In the genomic region with DNA sequence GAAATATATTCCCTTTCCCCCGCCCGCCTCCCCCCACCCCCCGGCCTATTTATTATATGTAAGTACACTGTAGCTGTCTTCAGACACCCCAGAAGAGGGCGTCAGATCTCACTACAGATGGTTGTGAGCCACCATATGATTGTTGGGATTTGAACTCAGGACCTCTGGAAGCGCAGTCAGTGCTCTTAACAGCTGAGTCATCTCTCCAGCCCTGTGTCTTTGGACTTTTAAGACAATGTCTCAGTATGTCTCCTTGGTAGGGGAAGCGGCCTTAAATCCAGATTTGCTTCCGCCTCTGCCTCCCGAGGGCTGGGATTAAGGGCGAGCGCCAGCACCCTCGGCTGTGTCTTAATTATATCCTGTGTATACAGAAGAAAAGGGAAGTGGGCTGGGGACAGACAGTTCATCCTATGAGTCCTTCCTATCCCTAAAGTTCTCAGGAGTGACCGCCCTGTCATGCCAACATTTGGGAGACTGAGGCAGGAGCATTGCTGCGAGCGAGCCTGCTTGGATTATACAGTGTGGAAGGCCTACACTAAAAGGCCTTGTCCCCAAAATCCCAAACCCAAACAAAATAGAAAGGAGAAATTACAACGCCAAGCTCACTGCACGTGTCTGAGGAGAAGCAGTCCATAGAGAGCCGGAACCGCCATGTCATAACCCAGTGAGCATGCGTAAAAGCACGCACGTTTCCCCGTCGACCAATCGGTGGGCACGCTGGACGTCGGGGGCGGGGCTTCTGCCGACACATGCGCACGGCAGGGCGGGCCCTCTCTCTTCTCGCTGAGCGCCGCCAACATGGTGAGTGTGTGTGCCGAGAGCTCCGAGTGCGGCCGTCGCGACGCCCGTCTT, we compare ENCODE assay signal across 8 mouse cellular contexts. TPM values are rescaled to one million over a fixed set of nuclear protein-coding genes. Genes with fewer than 3 reads are reported as not detected.
DNase-seq lines count a peak whose midpoint lies in the region; ATAC-seq and TF ChIP-seq lines count a peak whose summit lies in the region.

A gene (plus strand): TSS at position 704 of the 852 bp plus-strand sequence.

- H3K9me3 ChIP-seq in G1E (replicated peaks): peaks cover 21% of the 10 kb centered on the region
- H3K9me3 ChIP-seq in forebrain, postnatal 0 days (ENCODE audit: low read length): no peaks in the 10 kb centered on the region
- H3K9me3 ChIP-seq in lung, embryonic 16.5 days (ENCODE audit: control insufficient read depth, low read length): no peaks in the 10 kb centered on the region

- H3K4me1 ChIP-seq in G1E (ENCODE audit: insufficient read depth, low read depth, low read length): peaks cover 71% of the 10 kb centered on the region
- 0 out of 2 replicates have a peak, but pooled peaks cover 8% of the 10 kb centered on the region for H3K4me1 ChIP-seq in forebrain, postnatal 0 days (ENCODE audit: insufficient read depth)
- H3K4me1 ChIP-seq in lung, embryonic 16.5 days (replicated peaks; ENCODE audit: control insufficient read depth, insufficient read depth, low read length): peaks cover 14% of the 10 kb centered on the region

- WGBS in forebrain, postnatal 0 days: 8% methylated on average over 43 of the region's 43 CpGs
- 3% methylated on average over 43 of the region's 43 CpGs for WGBS in lung, embryonic 16.5 days

- H3K27me3 ChIP-seq in G1E (ENCODE audit: insufficient read depth, low read length): no peaks in the 10 kb centered on the region
- H3K27me3 ChIP-seq in forebrain, postnatal 0 days (ENCODE audit: insufficient read depth, low read length): no peaks in the 10 kb centered on the region
- H3K27me3 ChIP-seq in lung, embryonic 16.5 days (ENCODE audit: control insufficient read depth, insufficient read depth, low read depth, low read length): no peaks in the 10 kb centered on the region

- peak within 1 kb of the TSS; percentile 88 for H3K27ac ChIP-seq in forebrain, postnatal 0 days (ENCODE audit: low read depth, low read length)
- peak within 1 kb of the TSS; percentile 80 for H3K27ac ChIP-seq in lung, embryonic 16.5 days (ENCODE audit: low read length)

- peak within 1 kb of the TSS; percentile 98 for H3K4me3 ChIP-seq in G1E (ENCODE audit: low read depth, low read length)
- H3K4me3 ChIP-seq in forebrain, postnatal 0 days (ENCODE audit: low read depth, low read length): peak within 1 kb of the TSS; percentile 87
- H3K4me3 ChIP-seq in lung, embryonic 16.5 days (ENCODE audit: low read length): peak within 1 kb of the TSS; percentile 68

- no peak for TF ChIP-seq CTCF in G1E (IDR thresholded peaks at IDR 0.05; ENCODE audit: low read depth, low read length)
- no peak for TF ChIP-seq CTCF in forebrain, postnatal 0 days (IDR thresholded peaks at IDR 0.05; ENCODE audit: low read depth)

- peak within 1 kb of the TSS; percentile 87 for H3K9ac ChIP-seq in forebrain, postnatal 0 days
- peak within 1 kb of the TSS; percentile 91 for H3K9ac ChIP-seq in lung, embryonic 16.5 days (ENCODE audit: low read length)

- H3K4me2 ChIP-seq in forebrain, postnatal 0 days (ENCODE audit: low read depth): peak within 1 kb of the TSS; percentile 86
- peak within 1 kb of the TSS; percentile 94 for H3K4me2 ChIP-seq in lung, embryonic 16.5 days (ENCODE audit: low read depth, low read length)

- DNase-seq in G1E (ENCODE audit: low spot score): peak; percentile 85
- DNase-seq in cerebellum, adult 18-20 months: peak; percentile 98
- peak; percentile 98 for DNase-seq in forebrain, postnatal 0 days
- peak; percentile 99 for DNase-seq in heart, postnatal 4 days
- DNase-seq in layer of hippocampus, adult 9-10 months (ENCODE audit: low spot score): peak; percentile 94
- DNase-seq in ovary, postnatal 10 days (ENCODE audit: low spot score): peak; percentile 98
- peak; percentile 96 to 99 for DNase-seq in thymus, postnatal 10 days (ENCODE audit: low spot score in 2 of 2)

- ATAC-seq in G1E (ENCODE audit: extremely low read depth, insufficient number of reproducible peaks, low FRiP score, poor library complexity, severe bottlenecking): peak; percentile 79
- ATAC-seq in forebrain, postnatal 0 days: peak; percentile 99
- ATAC-seq in lung, embryonic 16.5 days (ENCODE audit: low read depth): peak; percentile 99

- H3K36me3 ChIP-seq in G1E (replicated peaks): peaks cover 53% of the 10 kb centered on the region
- peaks cover 34% of the 10 kb centered on the region for H3K36me3 ChIP-seq in forebrain, postnatal 0 days (ENCODE audit: insufficient read depth)
- peaks cover 27% of the 10 kb centered on the region for H3K36me3 ChIP-seq in lung, embryonic 16.5 days (ENCODE audit: control insufficient read depth, insufficient read depth, low read length)

RNA-seq across cellular contexts. Expression of the gene that starts here (rescaled TPM):
- total RNA-seq in G1E (2014; fragmentation: Nextera tagmentation): 933 and 945 TPM in 2 replicates
- total RNA-seq in G1E (2017): 1,738 and 1,944 TPM in 2 replicates
- 1,480 and 1,513 TPM in 2 replicates for polyA plus RNA-seq in G1E (2012)
- 449 and 763 TPM in 2 replicates for total RNA-seq in forebrain, postnatal 0 days (2014; rRNA removed)
- 491 and 597 TPM in 2 replicates for polyA plus RNA-seq in forebrain, postnatal 0 days (2015; fragmentation: Nextera tagmentation; extraction: Ambion mirVana)
- total RNA-seq in heart, postnatal 4 days (2021): 100 to 1,000 TPM; 434 to 461 TPM
- 767 and 782 TPM in 2 replicates for polyA plus RNA-seq in lung, embryonic 16.5 days (2015; fragmentation: Nextera tagmentation; extraction: Ambion mirVana)

Comparison
In these comparisons a context has a peak if more than half of its experiments do, and no peak if none do; other contexts are left out.
1. Peak in every context shown above with its lines: DNase-seq, ATAC-seq, H3K4me3 ChIP-seq and H3K27ac ChIP-seq.